8 mouse cellular contexts compared by ENCODE assay signal in genomic region chr3:88622113-88622940, GRCm38 (mm10). TPM values are rescaled to one million over a fixed set of nuclear protein-coding genes. Genes with fewer than 3 reads are reported as not detected.
DNase-seq lines count a peak whose midpoint lies in the region; ATAC-seq and TF ChIP-seq lines count a peak whose summit lies in the region.

No protein-coding gene starts in this region.

- TF ChIP-seq CTCF in bone marrow, adult 2 months (IDR thresholded peaks at IDR 0.05; ENCODE audit: control insufficient read depth, insufficient read depth, low read length): no peak
- peak; percentile 1; the same call in 1 of the 2 replicates for TF ChIP-seq CTCF in forebrain, postnatal 0 days (IDR thresholded peaks at IDR 0.05; ENCODE audit: low read depth)
- TF ChIP-seq CTCF in lung, embryonic 14.5 days (IDR thresholded peaks at IDR 0.05; ENCODE audit: low read depth): no peak

- no peak for ATAC-seq in neural tube, embryonic 11.5 days (ENCODE audit: insufficient read depth, low FRiP score, low TSS enrichment)
- ATAC-seq in forebrain, postnatal 0 days: peak; percentile 46
- ATAC-seq in intestine, embryonic 16.5 days: peak; percentile 23
- peak; percentile 55 for ATAC-seq in lung, embryonic 14.5 days (ENCODE audit: insufficient read depth)
- ATAC-seq in frontal cortex, adult (ENCODE audit: low TSS enrichment): no peak

- H3K4me1 ChIP-seq in neural tube, embryonic 11.5 days (ENCODE audit: control insufficient read depth, insufficient read depth, low read length): peaks cover 24% of the 10 kb centered on the region
- peaks cover 9% of the 10 kb centered on the region for H3K4me1 ChIP-seq in bone marrow, adult 2 months (ENCODE audit: control insufficient read depth, insufficient read depth, low read length)
- H3K4me1 ChIP-seq in forebrain, postnatal 0 days (ENCODE audit: insufficient read depth): peaks cover 17% of the 10 kb centered on the region
- H3K4me1 ChIP-seq in intestine, embryonic 16.5 days (ENCODE audit: control insufficient read depth, insufficient read depth, low read length): peaks cover 37% of the 10 kb centered on the region
- H3K4me1 ChIP-seq in lung, embryonic 14.5 days (ENCODE audit: insufficient read depth): peaks cover 22% of the 10 kb centered on the region

- DNase-seq in neural tube, embryonic 11.5 days (ENCODE audit: low spot score): peak; percentile 50
- no peak for DNase-seq in neural tube, embryonic 10.5 days (ENCODE audit: extremely low spot score, low spot score)
- peak; percentile 72 for DNase-seq in forebrain, postnatal 0 days
- peak; percentile 87 for DNase-seq in lung, embryonic 14.5 days
- DNase-seq in retina, postnatal 7 days (ENCODE audit: low read depth, low spot score): peak; percentile 46

- H3K9me3 ChIP-seq in neural tube, embryonic 11.5 days (ENCODE audit: control insufficient read depth, low read length): no peaks in the 10 kb centered on the region
- no peaks in the 10 kb centered on the region for H3K9me3 ChIP-seq in forebrain, postnatal 0 days (ENCODE audit: low read length)
- H3K9me3 ChIP-seq in intestine, embryonic 16.5 days (ENCODE audit: control insufficient read depth, low read length): no peaks in the 10 kb centered on the region
- H3K9me3 ChIP-seq in lung, embryonic 14.5 days (ENCODE audit: low read depth, low read length): no peaks in the 10 kb centered on the region

- no peaks in the 10 kb centered on the region for H3K36me3 ChIP-seq in neural tube, embryonic 11.5 days (ENCODE audit: control insufficient read depth, insufficient read depth, low read length)
- H3K36me3 ChIP-seq in forebrain, postnatal 0 days (ENCODE audit: insufficient read depth): no peaks in the 10 kb centered on the region; the same call in 1 of the 2 replicates
- H3K36me3 ChIP-seq in intestine, embryonic 16.5 days (ENCODE audit: control insufficient read depth, insufficient read depth, low read length): no peaks in the 10 kb centered on the region
- peaks cover 26% of the 10 kb centered on the region for H3K36me3 ChIP-seq in lung, embryonic 14.5 days (ENCODE audit: insufficient read depth)

- WGBS in neural tube, embryonic 11.5 days: under 1% methylated on average over 24 of the region's 24 CpGs
- under 1% methylated on average over 24 of the region's 24 CpGs for WGBS in bone marrow, adult 2 months
- WGBS in forebrain, postnatal 0 days: 2% methylated on average over 24 of the region's 24 CpGs
- 0% methylated on average over 24 of the region's 24 CpGs for WGBS in intestine, embryonic 16.5 days
- WGBS in lung, embryonic 14.5 days: under 1% methylated on average over 24 of the region's 24 CpGs

- H3K4me2 ChIP-seq in neural tube, embryonic 11.5 days (ENCODE audit: low read depth): peak overlapping the region; percentile 81
- H3K4me2 ChIP-seq in forebrain, postnatal 0 days (ENCODE audit: low read depth): peak overlapping the region; percentile 92
- H3K4me2 ChIP-seq in intestine, embryonic 16.5 days (ENCODE audit: low read depth, low read length): peak overlapping the region; percentile 85
- H3K4me2 ChIP-seq in lung, embryonic 14.5 days: peak overlapping the region; percentile 86

- H3K4me3 ChIP-seq in neural tube, embryonic 11.5 days (ENCODE audit: low read depth, low read length): peak overlapping the region; percentile 92
- H3K4me3 ChIP-seq in bone marrow, adult 2 months (replicated peaks; ENCODE audit: control insufficient read depth, low read depth, low read length): peak overlapping the region; percentile 81
- peak overlapping the region; percentile 92 for H3K4me3 ChIP-seq in forebrain, postnatal 0 days (ENCODE audit: low read depth, low read length)
- H3K4me3 ChIP-seq in intestine, embryonic 16.5 days (ENCODE audit: low read length): peak overlapping the region; percentile 87
- H3K4me3 ChIP-seq in lung, embryonic 14.5 days (ENCODE audit: low read depth, low read length): peak overlapping the region; percentile 91

- H3K27ac ChIP-seq in neural tube, embryonic 11.5 days (ENCODE audit: low read depth, low read length): peak overlapping the region; percentile 95
- H3K27ac ChIP-seq in bone marrow, adult 2 months (ENCODE audit: control insufficient read depth, insufficient read depth, low read depth, low read length, poor library complexity): peak overlapping the region; percentile 97
- peak overlapping the region; percentile 94 for H3K27ac ChIP-seq in forebrain, postnatal 0 days (ENCODE audit: low read depth, low read length)
- H3K27ac ChIP-seq in intestine, embryonic 16.5 days (ENCODE audit: low read length): peak overlapping the region; percentile 89
- peak overlapping the region; percentile 99 for H3K27ac ChIP-seq in lung, embryonic 14.5 days (ENCODE audit: low read depth)

- TF ChIP-seq POLR2A in bone marrow, adult 2 months (IDR thresholded peaks at IDR 0.05; ENCODE audit: borderline replicate concordance, control insufficient read depth, low read depth, low read length): no peak

- H3K9ac ChIP-seq in neural tube, embryonic 11.5 days (ENCODE audit: low read length): peak overlapping the region; percentile 99
- peak overlapping the region; percentile 95 for H3K9ac ChIP-seq in forebrain, postnatal 0 days
- H3K9ac ChIP-seq in intestine, embryonic 16.5 days (ENCODE audit: low read depth, low read length): peak overlapping the region; percentile 95
- H3K9ac ChIP-seq in lung, embryonic 14.5 days: peak overlapping the region; percentile 98

- no peaks in the 10 kb centered on the region for H3K27me3 ChIP-seq in neural tube, embryonic 11.5 days (ENCODE audit: control insufficient read depth, insufficient read depth, low read length)
- H3K27me3 ChIP-seq in forebrain, postnatal 0 days (ENCODE audit: insufficient read depth, low read length): no peaks in the 10 kb centered on the region
- no peaks in the 10 kb centered on the region for H3K27me3 ChIP-seq in intestine, embryonic 16.5 days (replicated peaks; ENCODE audit: control insufficient read depth, insufficient read depth, low read length)
- H3K27me3 ChIP-seq in lung, embryonic 14.5 days (ENCODE audit: insufficient read depth, low read length): no peaks in the 10 kb centered on the region

RNA-seq across cellular contexts. Expression of gene Arhgef2, which starts 16.6 kb away (rescaled TPM):
- polyA plus RNA-seq in neural tube, embryonic 11.5 days (2014; fragmentation: Nextera tagmentation; extraction: Ambion mirVana): 142 and 145 TPM in 2 replicates
- polyA plus RNA-seq in bone marrow, adult 2 months (2011; ENCODE audit: insufficient read depth, insufficient read length, low replicate concordance, missing spikeins): 39.3 and 96.1 TPM in 2 replicates
- 78.8 and 82.2 TPM in 2 replicates for total RNA-seq in forebrain, postnatal 0 days (2014; rRNA removed)
- 37.1 and 66.7 TPM in 2 replicates for polyA plus RNA-seq in forebrain, postnatal 0 days (2015; fragmentation: Nextera tagmentation; extraction: Ambion mirVana)
- 41.5 and 43.7 TPM in 2 replicates for polyA plus RNA-seq in intestine, embryonic 16.5 days (2015; fragmentation: Nextera tagmentation; extraction: Ambion mirVana)
- polyA plus RNA-seq in lung, embryonic 14.5 days (2014; fragmentation: Nextera tagmentation; extraction: Ambion mirVana): 115 and 127 TPM in 2 replicates

RNA-seq across cellular contexts. Expression of gene Rxfp4, which starts 30.6 kb away (rescaled TPM):
- polyA plus RNA-seq in neural tube, embryonic 11.5 days (2014; fragmentation: Nextera tagmentation; extraction: Ambion mirVana): not detected in 2 replicates
- not detected in 2 replicates for polyA plus RNA-seq in bone marrow, adult 2 months (2011; ENCODE audit: insufficient read depth, insufficient read length, low replicate concordance, missing spikeins)
- not detected in 2 replicates for total RNA-seq in forebrain, postnatal 0 days (2014; rRNA removed)
- polyA plus RNA-seq in forebrain, postnatal 0 days (2015; fragmentation: Nextera tagmentation; extraction: Ambion mirVana): not detected in 2 replicates
- polyA plus RNA-seq in intestine, embryonic 16.5 days (2015; fragmentation: Nextera tagmentation; extraction: Ambion mirVana): not detected in 2 replicates
- polyA plus RNA-seq in lung, embryonic 14.5 days (2014; fragmentation: Nextera tagmentation; extraction: Ambion mirVana): not detected in 2 replicates

RNA-seq across cellular contexts. Expression of gene Ssr2, which starts 46.7 kb away (rescaled TPM):
- 185 and 195 TPM in 2 replicates for polyA plus RNA-seq in neural tube, embryonic 11.5 days (2014; fragmentation: Nextera tagmentation; extraction: Ambion mirVana)
- polyA plus RNA-seq in bone marrow, adult 2 months (2011; ENCODE audit: insufficient read depth, insufficient read length, low replicate concordance, missing spikeins): 46.1 and 84.8 TPM in 2 replicates
- total RNA-seq in forebrain, postnatal 0 days (2014; rRNA removed): 170 and 254 TPM in 2 replicates
- polyA plus RNA-seq in forebrain, postnatal 0 days (2015; fragmentation: Nextera tagmentation; extraction: Ambion mirVana): 204 and 233 TPM in 2 replicates
- 371 and 377 TPM in 2 replicates for polyA plus RNA-seq in intestine, embryonic 16.5 days (2015; fragmentation: Nextera tagmentation; extraction: Ambion mirVana)
- 278 and 285 TPM in 2 replicates for polyA plus RNA-seq in lung, embryonic 14.5 days (2014; fragmentation: Nextera tagmentation; extraction: Ambion mirVana)

Comparison
In these comparisons a context has a peak if more than half of its experiments do, and no peak if none do; other contexts are left out.
1. ATAC-seq: peak in forebrain, postnatal 0 days (single experiment), intestine, embryonic 16.5 days (single experiment) and lung, embryonic 14.5 days (single experiment); none in neural tube, embryonic 11.5 days (single experiment) and frontal cortex, adult (single experiment).
2. Peak in every context shown above with its lines, with median percentiles within 50 percentile points of each other: H3K27ac ChIP-seq, H3K4me2 ChIP-seq, H3K4me3 ChIP-seq and H3K9ac ChIP-seq.